Mouse (Mus musculus): ENCODE measurements at regions not wholly inside any gene's neighbourhood (a gene's known extent, or its start where the extent isn't known, plus 50 kb on each side); places are given as distances from the start of the nearest gene placed in this dataset.
A peak's percentile ranks its signal among the peaks of the same experiment; 100 is the strongest.

- TF ChIP-seq CTCF (IDR thresholded peaks at IDR 0.05; ENCODE audit: borderline replicate concordance, extremely low read depth, insufficient read depth, insufficient read length), result no peak
- no peak for TF ChIP-seq POLR2A (IDR thresholded peaks at IDR 0.05; ENCODE audit: borderline replicate concordance, extremely low read depth, insufficient read depth, insufficient read length, poor library complexity, severe bottlenecking)
- peak; percentile 1 for DNase-seq (ENCODE audit: low read depth)
These were observed 181.5 kb upstream of the F9 start for GRCm38 (mm10) chrX:59817794-59818193.

Measured in brain, embryonic 14.5 days (tissue).